Mouse (Mus musculus): ENCODE measurements around the gene Sccpdh.
A peak's percentile ranks its signal among the peaks of the same experiment; 100 is the strongest.

Sccpdh gene

DNA sequence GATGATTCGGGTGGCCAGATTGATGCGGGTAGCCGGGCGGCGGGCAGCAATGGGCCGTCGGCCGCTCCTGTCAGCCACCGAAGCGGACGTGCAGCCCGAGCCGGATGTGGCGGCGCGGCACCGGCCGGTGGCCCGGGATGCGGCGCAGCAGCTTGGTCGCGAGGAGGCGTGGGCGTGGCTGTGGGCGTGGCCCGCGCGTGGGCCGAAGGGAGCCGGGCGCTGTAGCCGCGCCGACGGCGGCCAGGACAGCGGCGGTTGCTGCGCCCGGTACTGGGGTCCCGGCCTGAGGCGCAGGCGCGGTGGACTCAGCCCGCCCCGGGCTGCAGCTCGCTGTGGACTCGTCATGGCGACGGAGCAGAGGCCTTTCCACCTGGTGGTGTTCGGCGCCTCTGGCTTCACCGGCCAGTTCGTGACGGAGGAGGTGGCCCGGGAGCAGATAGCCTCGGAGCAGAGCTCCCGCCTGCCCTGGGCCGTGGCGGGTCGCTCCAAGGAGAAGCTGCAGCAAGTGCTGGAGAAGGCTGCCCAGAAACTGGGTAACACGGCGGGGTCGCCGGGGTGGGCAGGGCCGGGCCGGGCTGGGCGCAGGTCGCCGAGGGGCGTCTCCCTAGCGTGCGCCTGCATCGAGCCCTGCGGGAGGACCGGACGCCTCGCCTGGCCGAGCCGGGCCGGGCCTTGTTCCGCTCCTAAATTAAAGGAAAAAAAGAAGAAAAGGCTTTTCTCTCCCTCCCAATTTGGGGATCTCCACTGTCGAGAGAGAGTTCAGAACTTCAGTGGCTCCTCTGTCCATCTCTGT is at the start of gene Sccpdh:
Gene Sccpdh, plus strand, starts transcription at position 198 of the 793 bp plus-strand sequence.
- DNase-seq (ENCODE audit: inconsistent age in 2 of 2, low spot score in 1 of 2): peak; percentile 93 to 96

DNA sequence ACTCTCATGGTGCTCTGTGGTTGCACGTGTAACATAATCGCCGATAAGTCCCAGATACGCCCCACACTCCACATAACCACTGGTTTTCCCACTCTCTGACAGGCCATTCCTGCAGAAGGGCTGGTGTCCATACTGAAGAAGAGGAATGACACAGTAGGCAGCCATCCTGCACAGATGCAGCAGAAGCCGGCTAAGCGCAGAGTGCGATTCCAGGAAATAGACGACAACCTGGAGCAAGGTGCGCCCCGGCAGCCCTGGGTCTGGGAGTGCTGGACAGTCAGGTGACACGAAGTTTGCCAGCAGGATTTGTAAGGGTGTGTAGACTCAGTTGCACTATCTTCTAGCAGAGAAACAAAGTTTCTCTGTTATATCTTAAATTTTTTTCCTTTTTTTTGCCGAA is 45.3 kb upstream of the Sccpdh start:
- DNase-seq (ENCODE audit: inconsistent age in 2 of 2, low spot score in 1 of 2): no peak

DNA sequence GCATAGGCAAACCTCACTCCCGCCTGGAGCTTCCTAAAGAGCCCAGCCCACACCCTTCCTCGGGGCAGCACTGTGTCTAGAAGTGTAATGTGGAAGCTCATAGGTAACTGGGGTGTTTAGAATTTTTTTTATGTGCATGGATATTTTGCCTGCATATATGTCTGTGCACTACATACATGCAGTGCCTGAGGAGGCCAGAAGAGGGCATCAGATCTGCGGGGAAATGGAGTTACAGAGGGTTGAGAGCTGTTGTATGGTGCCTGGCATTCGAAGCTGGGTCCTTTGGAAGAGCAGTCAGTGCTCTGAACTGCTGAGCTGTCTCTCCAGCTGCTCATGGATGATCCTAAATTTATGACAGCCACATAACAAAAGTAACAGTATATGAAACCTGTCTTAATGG is 44.4 kb upstream of the Sccpdh start:
- DNase-seq (ENCODE audit: inconsistent age in 2 of 2, low spot score in 1 of 2): peak; percentile 21 to 71

DNA sequence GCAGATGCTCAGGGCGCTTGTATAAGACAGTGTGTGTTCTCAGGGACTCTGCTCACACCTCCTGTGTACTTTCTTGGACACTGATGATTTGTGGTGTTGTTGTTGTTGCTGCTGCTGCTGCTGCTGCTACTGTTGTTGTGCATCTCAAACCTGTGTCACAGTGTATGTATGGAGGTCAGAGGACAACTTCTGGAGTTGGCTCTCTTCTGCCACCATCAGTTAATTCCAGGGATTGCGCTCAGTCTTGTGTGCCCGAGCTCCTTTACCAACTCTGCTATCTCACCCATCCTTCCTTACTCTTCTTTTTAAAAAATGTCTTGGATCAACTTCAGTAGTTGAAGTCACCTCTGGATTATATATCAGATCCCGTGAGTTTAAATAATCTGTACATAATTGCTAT is 43.7 kb upstream of the Sccpdh start:
- DNase-seq (ENCODE audit: inconsistent age in 2 of 2, low spot score in 1 of 2): peak; percentile 33 to 75

DNA sequence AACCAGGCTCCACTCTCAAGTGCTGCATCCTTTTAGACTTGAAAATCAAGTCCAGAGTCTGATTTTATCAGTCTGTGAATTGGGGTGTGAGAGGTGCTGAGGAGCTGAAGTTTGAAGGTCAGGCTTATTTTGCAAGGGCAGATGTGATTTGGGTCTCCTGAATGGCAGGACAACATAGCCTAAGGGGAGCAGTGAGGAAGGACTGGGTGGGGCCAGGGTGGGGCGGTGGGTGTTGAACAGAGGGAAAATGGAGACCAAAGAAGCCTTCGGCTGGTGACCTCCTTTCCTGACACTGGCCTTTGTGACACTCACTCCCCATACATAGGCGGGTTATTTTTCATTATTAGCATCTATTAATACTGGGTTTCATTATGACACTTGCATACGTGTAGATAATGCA is 40.2 kb upstream of the Sccpdh start:
- no peak for DNase-seq (ENCODE audit: inconsistent age in 2 of 2, low spot score in 1 of 2)

DNA sequence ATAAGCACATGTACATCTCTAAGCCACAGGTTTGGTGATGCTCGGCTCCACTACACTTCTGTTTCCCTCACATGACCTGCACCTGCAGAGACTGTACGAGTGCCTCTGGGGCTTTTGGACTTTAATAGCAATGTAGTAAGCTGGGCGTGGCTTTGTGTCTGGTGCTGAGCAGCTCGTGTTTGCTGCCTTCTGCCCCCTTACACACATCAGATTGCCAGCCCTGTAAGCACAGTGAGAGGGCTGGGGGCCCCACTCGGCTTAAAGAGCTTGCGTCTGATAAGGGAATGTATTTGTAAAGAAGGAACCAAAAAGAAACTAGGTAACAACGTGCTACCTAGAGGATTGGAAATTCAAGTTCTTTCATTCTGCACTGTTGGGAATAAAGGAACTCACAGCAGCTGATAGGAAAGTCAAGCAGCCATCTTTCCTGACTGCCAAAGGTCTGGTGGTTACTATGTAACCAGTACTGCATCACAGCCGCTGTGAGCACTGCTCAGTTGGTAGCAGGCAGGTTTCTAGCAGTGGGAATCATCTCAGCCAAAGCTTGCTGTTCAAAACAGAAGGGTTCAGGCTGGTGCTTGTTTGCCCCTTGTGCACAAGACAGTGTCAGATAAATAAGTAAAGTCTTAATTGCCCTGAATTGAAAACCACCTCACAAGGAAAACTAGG is 39.4 kb upstream of the Sccpdh start:
- no peak for DNase-seq (ENCODE audit: inconsistent age in 2 of 2, low spot score in 1 of 2)

DNA sequence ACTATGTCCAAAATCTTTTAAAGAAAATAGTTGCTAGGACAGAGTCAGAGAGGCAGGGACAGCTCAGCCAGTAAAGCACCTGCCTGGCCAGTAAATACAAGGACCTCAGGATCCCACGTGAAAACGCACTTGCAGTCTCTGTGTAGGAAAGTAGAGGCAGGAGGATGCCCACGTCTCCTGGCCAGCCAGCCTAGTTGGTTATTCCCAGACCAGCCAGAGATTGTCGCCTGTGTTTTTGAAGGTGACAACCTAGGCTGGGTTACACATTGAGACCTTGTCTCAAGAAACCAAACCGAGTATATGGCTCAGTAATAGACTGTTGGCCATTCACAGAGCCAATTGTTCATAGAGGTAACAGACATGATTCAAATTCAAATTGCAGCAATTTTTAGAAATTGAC is 38.7 kb upstream of the Sccpdh start:
- no peak for DNase-seq (ENCODE audit: inconsistent age in 2 of 2, low spot score in 1 of 2)

DNA sequence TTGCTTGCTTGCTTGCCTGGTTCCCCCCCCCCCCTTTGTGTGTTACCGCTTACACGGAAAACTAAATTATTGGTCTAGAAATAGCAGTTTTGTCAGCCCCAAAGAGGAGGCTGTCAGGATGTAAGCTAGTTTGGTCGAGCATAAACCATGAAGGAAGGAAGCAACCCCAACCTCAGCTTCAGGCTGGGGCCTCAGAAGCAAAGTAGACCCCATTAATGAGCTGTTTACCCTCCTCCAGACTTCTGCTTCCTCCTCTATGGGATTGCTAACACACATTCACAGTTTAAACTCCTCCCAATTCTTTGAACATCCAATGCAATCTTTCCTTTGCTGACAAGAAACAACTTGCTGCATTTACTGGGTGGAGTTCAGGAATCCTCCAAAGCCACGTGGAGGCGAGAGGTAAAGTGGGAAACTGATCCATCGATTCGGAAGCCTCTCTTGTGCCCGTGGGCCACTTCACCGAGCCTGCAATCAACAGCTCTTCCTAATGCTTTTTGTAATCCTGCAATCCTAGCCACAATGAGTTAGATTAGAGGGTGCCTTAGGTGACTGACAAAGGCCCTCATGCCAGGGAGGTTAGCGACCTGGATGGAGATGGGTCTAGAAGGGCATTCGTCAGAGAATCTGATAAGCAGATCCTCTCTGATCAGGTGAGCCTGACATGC is 35.1 kb upstream of the Sccpdh start:
- DNase-seq (ENCODE audit: inconsistent age in 2 of 2, low spot score in 1 of 2): no peak

DNA sequence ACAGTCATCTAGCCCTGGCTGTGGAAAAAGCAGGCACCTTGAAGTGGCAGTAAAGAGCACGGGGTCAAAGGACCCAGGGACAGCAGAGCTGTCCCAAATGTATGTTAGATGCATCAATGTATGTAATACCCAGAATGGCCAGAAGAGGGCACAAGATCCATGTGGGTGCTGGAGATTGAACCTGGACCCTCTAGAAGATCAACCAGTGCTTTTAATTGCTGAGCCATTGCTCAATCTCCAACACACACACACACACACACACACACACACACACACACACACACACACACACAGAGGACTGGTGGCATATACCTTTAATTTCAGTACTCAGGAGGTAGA is 34.6 kb upstream of the Sccpdh start:
- peak in 1 of 2 experiments; percentile 71 for DNase-seq (ENCODE audit: inconsistent age in 2 of 2, low spot score in 1 of 2)

DNA sequence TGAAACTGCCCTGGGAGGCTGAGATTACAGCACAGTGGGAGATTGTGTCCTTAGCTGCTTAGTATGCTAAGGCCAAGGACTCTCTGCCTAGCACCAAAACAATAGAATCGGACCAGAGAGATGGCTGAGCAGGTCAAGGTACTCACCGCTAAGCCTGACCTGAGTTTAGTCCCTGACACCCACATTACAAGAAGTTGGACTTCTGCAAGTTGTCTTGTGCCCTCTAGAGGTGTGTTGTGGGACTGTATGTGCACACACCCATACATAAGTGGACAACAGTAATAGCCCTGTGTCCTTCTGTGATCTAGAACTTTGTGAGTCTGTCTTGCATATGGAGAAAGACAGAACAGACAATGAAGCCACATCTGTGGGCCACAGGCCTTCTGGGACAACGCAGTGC is 33.9 kb upstream of the Sccpdh start:
- DNase-seq (ENCODE audit: inconsistent age in 2 of 2, low spot score in 1 of 2): peak in 1 of 2 experiments; percentile 72

DNA sequence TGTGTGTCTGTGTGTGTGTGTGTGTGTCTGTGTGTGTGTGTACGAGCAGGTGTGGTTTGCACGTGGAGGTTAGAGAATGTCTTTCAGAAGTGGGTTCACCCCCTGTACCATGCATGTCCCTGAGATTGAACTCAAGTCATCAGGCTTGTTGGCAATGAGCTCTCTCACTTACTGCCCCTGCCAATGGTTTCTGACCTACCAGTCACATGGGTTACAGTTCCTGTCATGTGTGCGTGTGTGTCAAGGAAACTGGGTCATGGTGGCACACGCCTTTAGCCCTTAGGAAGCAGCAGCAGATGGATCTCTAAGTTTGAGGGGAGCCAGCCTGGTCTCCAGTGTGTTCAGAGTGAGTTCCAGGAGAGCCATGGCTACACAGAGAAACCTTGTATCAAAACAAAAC is 25.3 kb upstream of the Sccpdh start:
- DNase-seq (ENCODE audit: inconsistent age in 2 of 2, low spot score in 1 of 2): peak in 1 of 2 experiments; percentile 17

DNA sequence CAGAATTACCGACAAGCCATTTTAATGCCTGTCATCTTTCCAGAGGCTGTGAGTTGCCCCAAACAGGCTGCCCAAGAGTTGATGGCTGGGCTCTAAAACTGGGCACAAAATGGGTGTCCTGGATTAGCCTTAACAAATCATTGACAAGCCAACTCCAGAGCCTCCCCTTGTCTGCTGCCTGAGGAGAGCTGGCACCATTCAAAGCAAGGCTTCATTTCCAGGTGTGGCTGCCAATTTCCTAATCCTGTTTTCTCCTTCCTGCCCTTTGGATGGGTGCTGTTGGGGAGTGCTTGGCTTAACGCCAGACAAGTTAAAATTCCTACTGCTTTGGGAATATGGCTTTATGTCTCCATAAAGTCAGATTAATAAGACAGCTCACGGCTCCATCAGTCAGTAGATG is 23.9 kb upstream of the Sccpdh start:
- DNase-seq (ENCODE audit: inconsistent age in 2 of 2, low spot score in 1 of 2): peak in 1 of 2 experiments; percentile 16

DNA sequence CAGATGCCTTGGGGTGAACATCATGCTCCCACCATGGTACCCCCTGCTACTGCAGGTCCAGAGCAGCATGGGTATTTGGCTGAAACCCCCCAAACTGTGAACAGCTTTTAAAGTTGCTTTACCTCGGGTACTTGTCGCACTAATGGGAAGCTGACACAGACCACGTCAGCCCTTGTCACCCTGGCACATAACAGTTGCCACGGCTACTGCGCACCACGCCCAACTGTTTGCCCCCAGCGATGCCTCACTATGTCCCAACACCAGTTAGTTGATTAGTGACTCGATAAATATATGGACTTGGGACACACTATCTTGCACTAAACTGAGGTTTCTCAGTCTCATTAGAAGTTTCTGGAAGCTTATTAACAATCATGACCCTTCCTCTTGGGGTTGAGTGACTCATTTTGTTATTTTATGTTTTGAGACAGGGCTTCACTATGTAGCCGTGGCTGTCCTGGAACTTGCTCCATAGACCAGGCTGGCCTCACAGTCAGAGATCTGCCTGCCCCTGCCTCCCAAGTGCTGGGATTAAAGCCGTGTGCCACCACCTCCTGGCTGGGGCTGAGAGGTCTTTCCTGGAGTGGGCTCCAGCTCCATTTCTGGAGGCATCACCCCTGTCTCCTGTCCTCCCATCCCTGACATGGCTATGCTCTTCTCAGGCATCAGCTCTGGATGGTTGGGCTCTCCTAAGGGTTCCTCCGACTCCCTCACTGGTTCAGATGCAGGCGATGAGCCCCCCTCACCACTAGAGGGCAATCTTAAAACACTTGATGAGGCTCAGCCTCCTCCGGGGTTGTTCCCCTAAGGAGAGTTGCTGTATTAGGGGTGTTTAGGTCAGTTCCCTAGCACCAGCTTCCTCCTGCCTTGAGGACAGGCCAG is 22.7 kb upstream of the Sccpdh start:
- peak; percentile 69 to 92 for DNase-seq (ENCODE audit: inconsistent age in 2 of 2, low spot score in 1 of 2)

DNA sequence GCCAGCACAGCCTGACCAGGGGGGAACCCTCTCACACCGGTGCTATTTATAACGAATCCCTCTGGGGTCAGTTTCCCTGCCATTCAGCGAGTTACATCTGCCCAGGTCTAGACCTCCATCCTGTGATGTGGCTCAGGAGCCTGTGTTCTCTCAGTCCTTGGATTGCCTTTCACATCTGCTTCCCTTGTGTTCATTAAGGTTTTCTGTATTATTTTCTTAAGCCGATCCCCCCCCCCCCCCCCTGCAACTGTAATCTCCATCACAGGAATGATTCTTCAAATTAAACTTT is 22.1 kb upstream of the Sccpdh start:
- DNase-seq (ENCODE audit: inconsistent age in 2 of 2, low spot score in 1 of 2): no peak

DNA sequence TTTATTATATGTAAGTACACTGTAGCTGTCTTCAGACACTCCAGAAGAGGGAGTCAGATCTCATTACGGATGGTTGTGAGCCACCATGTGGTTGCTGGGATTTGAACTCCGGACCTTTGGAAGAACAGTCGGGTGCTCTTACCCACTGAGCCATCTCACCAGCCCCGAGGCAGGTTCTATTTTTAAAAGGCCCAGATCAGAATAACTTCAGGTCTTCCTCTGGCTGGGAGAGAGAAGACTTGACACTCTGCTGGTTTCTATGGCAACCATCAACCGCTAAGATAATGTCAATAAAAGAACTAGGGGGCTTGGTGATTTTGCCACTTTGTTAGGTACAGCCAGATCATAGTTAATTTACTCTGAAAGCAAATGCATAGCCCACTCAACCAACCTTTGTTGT is 19.3 kb upstream of the Sccpdh start:
- peak in 1 of 2 experiments; percentile 10 for DNase-seq (ENCODE audit: inconsistent age in 2 of 2, low spot score in 1 of 2)

DNA sequence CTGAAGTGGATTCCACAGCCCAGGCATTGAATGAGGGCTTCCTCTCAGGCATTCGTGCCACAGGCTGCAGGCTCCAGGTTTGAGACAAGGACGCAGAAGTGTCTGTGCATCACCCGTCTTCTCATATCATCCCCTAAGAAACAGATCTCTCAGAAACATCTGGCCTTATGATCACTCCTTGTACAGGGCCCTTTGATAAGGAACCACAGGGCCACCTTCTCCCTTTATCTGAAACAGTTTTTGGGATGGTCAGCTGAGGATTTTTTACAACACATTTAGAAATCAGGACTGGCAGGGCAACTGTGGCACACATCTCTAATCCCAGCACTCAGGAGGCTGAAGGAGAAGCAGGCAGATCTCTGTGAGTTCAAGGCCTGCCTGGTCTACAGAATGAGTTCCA is 18.7 kb upstream of the Sccpdh start:
- DNase-seq (ENCODE audit: inconsistent age in 2 of 2, low spot score in 1 of 2): peak in 1 of 2 experiments; percentile 12

DNA sequence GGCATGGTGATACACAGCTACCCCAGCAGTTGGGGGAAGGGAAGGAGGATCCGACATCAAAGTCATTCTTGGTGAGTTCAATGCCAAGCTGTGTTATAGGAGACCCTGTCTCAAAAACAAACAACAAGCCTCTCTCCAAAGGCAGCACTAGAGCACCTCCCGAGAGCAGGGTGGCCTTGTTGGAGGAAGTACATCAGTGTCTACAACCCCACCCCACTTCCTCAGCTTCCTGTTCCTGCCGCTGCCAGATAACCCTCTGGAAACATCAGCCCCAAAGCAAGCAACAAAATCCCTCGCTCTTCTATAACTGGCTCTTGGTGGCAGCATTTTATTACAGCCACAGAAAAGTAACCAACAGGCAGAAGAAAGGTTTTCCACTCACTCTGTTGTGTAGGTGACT is 17.7 kb upstream of the Sccpdh start:
- peak in 1 of 2 experiments; percentile 19 for DNase-seq (ENCODE audit: inconsistent age in 2 of 2, low spot score in 1 of 2)

DNA sequence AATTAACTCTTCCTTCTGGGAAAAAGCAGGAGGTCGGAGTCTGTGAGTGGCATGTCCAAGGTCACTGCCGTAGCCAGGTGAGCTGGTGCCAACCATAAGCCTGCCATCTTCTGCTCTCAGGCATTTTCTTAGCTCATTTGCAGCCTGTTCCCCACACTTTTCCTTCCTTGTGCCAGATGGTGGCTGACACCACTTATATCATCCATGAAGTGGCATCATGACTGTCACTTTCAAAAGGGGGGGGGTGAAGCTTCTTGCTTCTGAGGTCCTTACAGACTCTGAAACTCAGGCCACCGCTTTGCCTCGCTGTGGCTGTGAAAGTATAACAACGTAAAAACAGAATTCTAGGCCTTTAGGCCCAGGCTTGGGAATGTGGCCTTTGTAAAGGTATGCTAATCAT is 16.8 kb upstream of the Sccpdh start:
- DNase-seq (ENCODE audit: inconsistent age in 2 of 2, low spot score in 1 of 2): peak in 1 of 2 experiments; percentile 13

DNA sequence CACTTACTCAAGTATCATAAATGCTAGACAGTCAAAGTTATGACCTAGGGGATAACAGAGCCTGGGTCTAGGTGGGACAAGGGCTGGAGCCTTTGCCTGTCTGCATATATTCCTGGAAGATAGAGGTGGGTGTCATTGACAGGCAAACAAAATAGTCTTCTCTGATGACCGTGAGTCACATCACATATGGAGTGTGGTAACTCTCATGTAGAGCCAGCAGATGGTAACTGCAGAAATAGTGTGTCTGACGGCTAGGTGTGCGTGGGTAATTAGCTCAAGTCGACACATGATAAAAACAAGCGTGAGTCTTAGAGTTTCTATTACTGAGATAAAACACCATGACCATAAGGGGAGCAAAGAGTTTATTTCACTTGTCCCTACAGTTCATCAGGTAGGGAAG is 4.9 kb upstream of the Sccpdh start:
- no peak for DNase-seq (ENCODE audit: inconsistent age in 2 of 2, low spot score in 1 of 2)

DNA sequence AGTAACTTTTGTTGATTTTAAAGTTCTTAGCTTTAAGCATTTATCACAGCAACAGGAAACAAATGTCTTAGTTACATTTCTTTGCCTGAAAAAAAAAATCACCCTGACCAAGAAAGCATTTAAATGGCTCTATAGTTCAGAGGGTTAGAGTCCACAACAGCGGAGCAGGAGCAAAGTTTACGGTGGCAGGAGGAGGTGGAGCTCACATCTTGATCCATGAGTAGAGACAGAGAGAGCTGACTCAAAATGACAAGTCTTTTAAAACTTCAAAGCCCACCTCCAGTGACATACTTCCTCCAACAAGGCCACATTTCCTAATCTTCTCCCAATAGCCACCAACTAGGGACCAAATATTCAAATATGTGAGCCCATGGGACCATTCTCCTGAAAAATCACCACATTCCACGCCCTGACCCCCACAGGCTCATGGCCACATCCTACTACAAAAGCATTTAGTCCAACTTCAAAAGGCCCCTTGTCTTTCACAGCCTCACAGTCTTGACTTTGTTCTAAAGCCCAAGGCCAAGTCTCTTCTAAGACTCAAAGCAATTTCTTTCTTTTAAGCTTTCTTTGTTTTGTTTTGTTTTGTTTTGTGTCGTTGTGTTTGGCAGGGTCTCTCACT is 3.6 kb upstream of the Sccpdh start:
- DNase-seq (ENCODE audit: inconsistent age in 2 of 2, low spot score in 1 of 2): no peak

DNA sequence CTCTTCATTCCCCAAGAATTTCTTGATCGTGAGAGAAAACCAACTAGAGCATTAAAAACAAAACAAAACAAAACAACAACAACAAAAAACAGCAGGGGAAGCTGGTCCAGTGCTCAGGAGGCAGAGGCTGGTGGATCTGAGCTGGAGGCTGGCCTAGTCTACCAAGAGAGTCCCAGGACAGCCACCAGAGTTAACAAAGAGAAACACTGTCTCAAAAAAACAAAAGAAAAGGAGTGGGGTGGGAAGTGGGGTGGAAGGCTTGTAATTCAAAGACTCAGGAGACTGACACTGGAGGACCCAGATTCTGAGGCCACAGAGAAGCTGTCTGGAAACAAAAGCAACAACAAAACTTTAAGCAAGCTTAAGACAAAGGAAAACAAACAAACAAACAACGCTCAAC is 1.0 kb upstream of the Sccpdh start:
- no peak for DNase-seq (ENCODE audit: inconsistent age in 2 of 2, low spot score in 1 of 2)
